Mouse (Mus musculus) spleen, embryonic (tissue): Measurements from ENCODE around the gene Ash1l.

Experiments
- CTCF ChIA-PET: fragments of 350-600 bp; sonication (Branson Sonifier 250); formaldehyde crosslinking; loops from one replicate; lab custom pipeline; 2022; lab: Charles Lee

Ash1l gene

DNA sequence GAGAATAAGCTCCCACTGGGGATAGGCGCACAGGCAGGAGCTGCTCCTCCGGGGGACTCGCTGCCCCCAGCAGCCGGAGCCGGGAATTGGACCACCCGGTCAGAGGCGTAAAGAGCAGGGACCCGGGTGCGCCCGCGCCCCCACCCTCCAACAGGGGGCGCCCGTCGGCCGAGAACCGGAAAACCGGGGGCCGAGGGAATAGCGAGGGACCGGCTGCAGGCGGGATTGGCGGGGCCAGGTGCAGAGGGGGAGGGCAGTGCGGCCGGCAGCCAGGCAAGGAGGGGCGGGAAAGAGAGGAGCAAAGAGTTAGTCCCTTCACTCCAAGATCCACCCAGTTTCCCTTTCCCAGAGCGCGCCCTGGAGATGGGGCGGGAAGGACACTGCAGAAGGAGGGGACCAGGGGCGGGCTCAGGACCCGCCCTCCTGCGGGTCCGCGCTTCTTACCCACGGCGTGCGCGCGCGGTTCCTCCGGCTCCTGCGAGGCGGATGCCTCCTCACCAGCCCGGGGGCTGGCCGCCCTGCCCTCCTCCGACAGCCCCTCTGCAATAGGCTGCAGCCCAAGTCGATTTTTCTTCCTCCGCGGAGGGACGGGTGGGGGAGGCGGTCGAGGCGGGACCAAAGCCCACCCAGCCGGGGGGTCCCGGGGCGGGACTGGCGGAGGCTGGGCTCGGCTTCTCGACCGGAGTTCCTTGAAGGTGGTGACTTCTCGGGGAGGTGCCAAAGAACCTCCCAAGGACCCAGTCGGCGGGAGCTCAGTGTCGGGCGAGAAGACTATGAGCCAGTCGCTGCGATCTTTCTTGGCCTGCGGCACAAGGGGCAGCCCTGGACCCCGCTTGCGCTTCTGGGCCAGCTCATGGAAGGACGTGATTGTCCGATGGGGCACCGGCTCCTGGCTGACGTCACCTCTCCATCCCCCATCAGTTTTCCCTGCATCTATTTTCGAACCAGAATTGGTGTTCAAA lies 140.6 kb downstream of the Ash1l start:
- CTCF ChIA-PET, result interaction anchor here (0.7 kb wide), 1 partner anchor 365 kb away, joined by 10 read pairs; no protein-coding TSS in a partner anchor

GRCm38 (mm10) chr3:89091811-89092508 lies 141.5 kb downstream of the Ash1l start:
- CTCF ChIA-PET, result no interaction called here

DNA sequence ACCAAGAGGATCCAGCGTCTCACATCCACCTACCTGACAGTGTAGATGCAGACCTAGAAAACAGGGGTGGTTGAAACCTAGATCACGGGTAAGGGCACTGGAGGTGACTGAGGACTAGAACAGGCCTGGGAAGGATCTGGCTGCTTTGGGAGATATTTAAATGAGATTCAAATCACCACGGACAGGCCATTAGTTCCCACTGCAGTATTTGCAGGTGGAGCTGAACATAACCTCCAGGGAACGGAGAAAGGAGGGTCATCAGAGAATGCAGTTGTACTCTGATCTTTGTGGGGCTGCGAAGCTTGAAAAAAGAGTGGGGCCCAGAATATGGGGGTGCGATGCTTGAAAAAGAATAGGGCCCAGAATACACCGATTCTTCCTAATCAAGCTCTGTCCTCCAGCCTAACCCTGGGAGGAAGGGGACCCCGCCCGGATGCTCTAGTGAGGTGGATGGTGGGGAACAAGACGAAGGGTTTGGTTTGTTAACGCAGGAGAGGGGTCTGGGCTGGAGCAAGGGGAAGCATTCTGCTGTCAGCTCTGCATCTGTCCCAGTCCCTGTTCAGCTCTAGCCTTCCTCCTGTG lies 142.2 kb downstream of the Ash1l start:
- CTCF ChIA-PET, result interaction anchor here (1.0 kb wide), 1 partner anchor 9 kb away, joined by 6 read pairs; the partner anchor contains the start of gene Fdps

GRCm38 (mm10) chr3:89093175-89093574 lies 142.8 kb downstream of the Ash1l start, which contains the start of gene Rusc1:
Rusc1 (minus strand) TSS chr3:89093311.
- CTCF ChIA-PET, result interaction anchor here (0.6 to 1.0 kb wide), 3 partner anchors 9 to 762 kb away, joined by 3 to 6 read pairs (median 5); partner anchors contain the start of gene Fdps

GRCm38 (mm10) chr3:89094021-89094420 lies 143.6 kb downstream of the Ash1l start:
- CTCF ChIA-PET, result interaction anchor here (0.6 kb wide), 1 partner anchor 762 kb away, joined by 5 read pairs; no protein-coding TSS in a partner anchor

GRCm38 (mm10) chr3:89100811-89101210 lies 150.4 kb downstream of the Ash1l start, which contains the start of gene Gm43738:
Gm43738 (minus strand) TSS chr3:89101099.
- CTCF ChIA-PET, result interaction anchor here (0.6 to 1.3 kb wide), 3 partner anchors 13 to 131 kb away, joined by 3 to 4 read pairs (median 4); no protein-coding TSS in a partner anchor

DNA sequence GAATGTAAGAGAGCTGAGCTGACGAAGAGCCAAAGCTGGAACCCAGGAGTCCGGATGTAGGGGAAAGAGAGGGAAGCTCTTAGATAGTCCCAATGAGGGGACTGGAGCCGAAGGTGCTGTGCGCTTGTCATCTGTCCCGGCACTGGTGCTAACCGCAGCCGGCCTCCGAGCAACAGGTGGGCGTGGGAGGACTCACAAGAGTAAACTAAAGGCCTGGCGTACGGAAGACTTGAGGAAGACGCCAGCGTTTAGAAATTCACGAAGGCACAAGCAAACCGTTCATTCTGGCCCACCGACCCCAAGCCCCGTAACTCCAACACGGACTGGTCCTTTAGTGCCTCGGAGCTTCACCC lies 151.0 kb downstream of the Ash1l start:
- CTCF ChIA-PET, result interaction anchor here (0.6 to 1.3 kb wide), 4 partner anchors 8 to 632 kb away, joined by 3 to 6 read pairs (median 4); partner anchors contain the start of gene Rusc1

- CTCF ChIA-PET, result interaction anchor here (0.7 to 1.3 kb wide), 3 partner anchors 9 to 631 kb away, joined by 3 to 6 read pairs (median 3); partner anchors contain the start of gene Rusc1
Measured at GRCm38 (mm10) chr3:89101812-89102494, 151.5 kb downstream of the Ash1l start, which contains the start of gene Fdps. Fdps (minus strand) TSS chr3:89101959.

DNA sequence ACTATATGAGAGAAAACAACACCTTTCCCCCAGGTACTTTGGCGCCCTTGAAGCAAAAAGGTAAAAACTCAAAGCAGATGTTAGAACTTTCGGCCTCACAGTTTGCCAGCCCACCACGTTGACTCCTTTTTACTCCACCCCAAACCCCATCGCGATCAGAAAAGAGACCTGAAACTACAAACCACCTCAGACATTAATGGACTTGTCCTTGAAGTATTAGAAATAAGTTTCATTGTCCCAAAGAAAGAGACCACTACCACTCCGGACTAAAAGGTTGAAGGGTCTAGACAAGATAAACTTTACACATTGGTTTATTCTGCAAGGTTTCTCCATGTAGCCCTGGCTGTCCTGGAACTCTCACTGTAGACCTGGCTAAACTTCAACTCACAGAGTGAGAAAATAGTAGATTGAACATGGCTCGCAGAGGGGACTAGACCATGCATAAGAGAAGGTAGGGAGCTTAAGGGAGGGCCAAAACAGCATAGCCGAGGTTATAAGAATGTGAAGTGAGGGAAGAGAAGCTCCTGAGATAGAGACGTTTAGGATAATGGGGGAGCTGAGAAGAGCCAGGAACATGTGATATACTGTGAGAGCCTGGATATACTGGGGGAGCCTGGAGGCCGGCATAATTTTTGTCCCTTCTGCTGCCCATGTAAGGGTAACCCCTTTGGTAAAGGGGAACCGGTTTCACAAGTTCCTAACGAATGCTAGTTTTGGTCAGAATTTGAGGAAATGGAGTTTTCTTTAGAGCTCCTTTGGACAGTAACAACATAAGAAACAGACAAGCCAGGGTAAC lies 152.3 kb downstream of the Ash1l start:
- CTCF ChIA-PET, result interaction anchor here (0.8 kb wide), 2 partner anchors 15 to 852 kb away, joined by 3 to 9 read pairs; no protein-coding TSS in a partner anchor

DNA sequence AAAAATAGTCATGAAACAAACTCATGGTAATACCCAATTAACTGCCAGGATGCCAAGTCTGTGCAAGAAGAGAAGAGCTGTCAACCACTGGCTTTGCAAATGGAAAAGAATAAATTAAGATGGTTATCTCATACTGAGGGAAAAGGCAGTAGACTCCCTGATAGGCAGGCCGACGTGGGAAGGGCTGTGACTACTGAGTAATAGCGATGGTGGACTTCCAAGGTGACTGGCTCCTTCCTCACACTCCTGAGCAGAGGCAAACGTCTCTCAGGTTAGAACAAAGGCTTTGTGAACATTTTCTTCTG lies 152.8 kb downstream of the Ash1l start:
- CTCF ChIA-PET, result interaction anchor here (0.8 kb wide), 2 partner anchors 16 to 851 kb away, joined by 3 to 9 read pairs; no protein-coding TSS in a partner anchor

- CTCF ChIA-PET, result no interaction called here
Measured at GRCm38 (mm10) chr3:89106881-89107280, 156.5 kb downstream of the Ash1l start.

GRCm38 (mm10) chr3:89107545-89107944 lies 157.1 kb downstream of the Ash1l start:
- CTCF ChIA-PET, result interaction anchor here (0.5 kb wide), 1 partner anchor 10 kb away, joined by 4 read pairs; no protein-coding TSS in a partner anchor

DNA sequence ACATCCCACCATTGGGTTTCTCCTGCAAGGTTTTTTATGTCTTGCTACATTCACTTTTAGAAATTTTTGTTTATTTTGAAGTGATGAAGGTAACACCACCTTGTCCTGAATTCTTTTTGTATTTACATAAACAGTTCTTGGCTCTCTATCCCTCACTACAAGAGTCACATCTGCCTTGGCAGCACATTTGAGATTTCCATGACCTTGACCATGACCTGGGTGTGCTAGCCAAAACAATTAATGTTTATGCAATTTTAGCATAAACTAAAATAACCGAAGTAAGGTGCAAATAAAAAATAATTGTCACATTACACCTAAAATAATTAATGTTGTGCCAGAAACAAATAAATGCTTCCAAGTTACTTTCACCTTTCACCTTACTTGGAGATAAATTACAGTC lies 157.7 kb downstream of the Ash1l start:
- CTCF ChIA-PET, result interaction anchor here (0.5 kb wide), 1 partner anchor 10 kb away, joined by 4 read pairs; no protein-coding TSS in a partner anchor

DNA sequence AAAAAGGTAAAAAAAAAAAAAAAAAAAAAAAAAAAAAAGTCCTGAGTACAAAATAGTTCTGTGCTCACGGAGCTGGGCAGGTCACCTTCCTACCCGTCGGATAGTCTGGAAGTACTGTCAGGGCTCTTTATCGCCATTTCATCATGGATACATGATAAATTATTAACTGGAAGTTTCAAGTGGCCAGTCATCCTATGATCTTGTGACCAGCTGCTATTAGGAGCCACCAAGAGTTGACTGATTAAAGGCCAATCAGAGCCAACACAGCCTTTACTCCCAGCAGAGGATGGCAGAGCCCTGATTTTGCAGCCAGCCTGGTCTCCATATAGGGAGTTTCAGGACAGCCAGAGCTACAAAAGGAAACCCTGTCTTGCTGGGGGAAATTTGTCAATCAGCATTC lies 162.6 kb downstream of the Ash1l start:
- CTCF ChIA-PET, result interaction anchor here (0.6 to 0.7 kb wide), 3 partner anchors 25 to 1263 kb away, joined by 3 to 21 read pairs (median 3); no protein-coding TSS in a partner anchor

DNA sequence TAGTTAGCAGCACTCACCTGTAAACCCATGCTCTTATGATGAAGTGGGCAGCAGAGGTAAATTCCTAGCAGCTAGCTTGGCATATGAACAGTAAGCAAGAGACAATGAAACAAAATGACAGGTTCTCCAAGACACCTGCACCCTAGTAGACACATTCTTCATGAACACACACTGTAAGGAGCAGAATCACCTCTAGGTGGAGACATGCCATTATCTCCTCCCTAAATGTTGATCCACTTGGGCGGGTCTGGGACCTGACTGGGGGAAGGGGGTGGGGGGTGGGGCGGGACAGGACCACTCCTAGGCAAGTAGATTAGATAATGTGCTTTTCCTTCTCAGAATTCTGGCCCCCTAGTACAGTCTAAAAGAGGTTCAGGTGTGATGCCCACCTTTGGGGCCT lies 165.1 kb downstream of the Ash1l start:
- CTCF ChIA-PET, result interaction anchor here (0.6 to 0.8 kb wide), 3 partner anchors 18 to 1753 kb away, joined by 3 to 7 read pairs (median 6); no protein-coding TSS in a partner anchor

GRCm38 (mm10) chr3:89123313-89123712 lies 172.9 kb downstream of the Ash1l start:
- CTCF ChIA-PET, result no interaction called here

- CTCF ChIA-PET, result no interaction called here
Measured at GRCm38 (mm10) chr3:89124241-89124640, 173.8 kb downstream of the Ash1l start.

DNA sequence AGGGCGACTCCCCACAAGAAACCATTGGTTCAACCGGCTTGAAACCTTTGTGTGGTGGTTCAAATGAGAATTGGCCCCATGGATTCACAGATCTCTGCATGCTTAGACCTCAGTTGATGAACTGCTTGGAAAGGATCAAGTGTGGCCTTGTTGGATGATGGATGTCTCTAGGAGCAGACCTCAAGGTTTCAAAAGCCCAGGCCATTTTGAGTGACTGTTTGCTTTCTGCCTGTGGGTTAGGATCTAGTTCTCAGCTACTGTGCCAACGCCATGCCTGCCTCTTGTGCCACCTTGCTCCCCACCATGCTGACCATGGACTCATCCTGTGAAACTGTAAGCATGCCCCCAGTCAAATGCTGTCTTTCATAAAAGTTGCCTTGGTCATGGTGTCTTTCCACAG lies 175.6 kb downstream of the Ash1l start:
- CTCF ChIA-PET, result no interaction called here
